Mouse (Mus musculus) retina, postnatal 7 days (tissue): ENCODE data around the gene Pde1c.

ENCODE experiments used
- DNase-seq: peaks from one replicate; pipeline ENCODE4 v3.0.0-alpha.2; 2012; ENCODE audit warnings: low read depth, low spot score

Gene Pde1c

GRCm38 (mm10) chr6:56098427-56098826 is 470.5 kb downstream of the Pde1c start:
- no peak for DNase-seq

GRCm38 (mm10) chr6:56076378-56076805 is 492.5 kb downstream of the Pde1c start:
- DNase-seq: no peak

GRCm38 (mm10) chr6:56068516-56068915 is 500.4 kb downstream of the Pde1c start:
- DNase-seq: no peak

GRCm38 (mm10) chr6:56066632-56067282 is 502.1 kb downstream of the Pde1c start:
- peak; percentile 46 for DNase-seq

- no peak for DNase-seq
Observed at GRCm38 (mm10) chr6:56063736-56064135, 505.2 kb downstream of the Pde1c start.

GRCm38 (mm10) chr6:56049104-56049503 is 519.8 kb downstream of the Pde1c start:
- DNase-seq: peak; percentile 37

- DNase-seq: no peak
Observed at GRCm38 (mm10) chr6:56048580-56048979, 520.3 kb downstream of the Pde1c start.

GRCm38 (mm10) chr6:56044716-56045115 is 524.2 kb downstream of the Pde1c start:
- no peak for DNase-seq

GRCm38 (mm10) chr6:56044270-56044669 is 524.6 kb downstream of the Pde1c start:
- no peak for DNase-seq

- no peak for DNase-seq
Observed at GRCm38 (mm10) chr6:56039476-56040055, 529.3 kb downstream of the Pde1c start.

GRCm38 (mm10) chr6:56035054-56035453 is 533.8 kb downstream of the Pde1c start:
- no peak for DNase-seq

- no peak for DNase-seq
Observed at GRCm38 (mm10) chr6:56032231-56032630, 536.7 kb downstream of the Pde1c start.

- no peak for DNase-seq
Observed at GRCm38 (mm10) chr6:56029986-56030385, 538.9 kb downstream of the Pde1c start.

GRCm38 (mm10) chr6:56027966-56028365 is 540.9 kb downstream of the Pde1c start:
- no peak for DNase-seq

- DNase-seq: no peak
Observed at GRCm38 (mm10) chr6:56027318-56027717, 541.6 kb downstream of the Pde1c start.

GRCm38 (mm10) chr6:56025533-56025932 is 543.4 kb downstream of the Pde1c start:
- no peak for DNase-seq
